In the genomic region with DNA sequence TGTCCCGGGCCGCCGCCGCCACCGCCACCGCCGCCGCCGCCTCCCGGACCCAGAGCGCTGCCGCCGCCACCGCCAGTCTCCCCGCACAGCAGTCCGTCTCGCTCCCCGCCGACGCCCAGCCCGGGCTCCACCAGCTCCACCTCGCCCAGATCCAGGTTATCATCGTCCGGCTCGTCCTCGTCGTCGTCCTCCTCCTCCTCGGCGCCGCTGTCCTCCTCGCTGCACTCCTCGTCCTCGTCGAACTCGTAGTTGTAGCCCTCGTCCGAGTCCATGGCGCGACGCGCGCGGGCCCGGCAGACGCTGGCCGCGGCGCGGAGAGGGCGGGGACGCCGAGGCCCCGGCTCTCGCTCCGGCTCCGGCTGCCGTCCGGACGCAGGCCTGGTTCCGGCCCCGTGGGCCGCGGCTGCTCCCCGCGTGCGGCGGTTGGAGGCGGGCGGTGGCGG, we compare ENCODE assay signal across 8 mouse cellular contexts. TPM values are rescaled to one million over a fixed set of nuclear protein-coding genes. Genes with fewer than 3 reads are reported as not detected.
DNase-seq lines count a peak whose midpoint lies in the region; ATAC-seq and TF ChIP-seq lines count a peak whose summit lies in the region.

No protein-coding gene starts in this region.

- no peak for TF ChIP-seq EP300 in MEL (IDR thresholded peaks at IDR 0.05; ENCODE audit: low read depth in 1 of 2, low read length in 2 of 2)

- peak; percentile 68 for DNase-seq in kidney, postnatal 0 days (ENCODE audit: low spot score)
- no peak for DNase-seq in kidney, postnatal 4 days
- no peak for DNase-seq in MEL (ENCODE audit: low read depth, low spot score)
- DNase-seq in Muller cell, postnatal 12 days (ENCODE audit: inconsistent ontology term): no peak
- no peak for DNase-seq in cerebellum, postnatal 14 days

- H3K9me3 ChIP-seq in kidney, postnatal 0 days (replicated peaks; ENCODE audit: low read length): no peaks in the 10 kb centered on the region
- no peaks in the 10 kb centered on the region for H3K9me3 ChIP-seq in MEL (replicated peaks; ENCODE audit: insufficient read depth, low read length)
- no peaks in the 10 kb centered on the region for H3K9me3 ChIP-seq in embryonic facial prominence, embryonic 15.5 days (replicated peaks)
- H3K9me3 ChIP-seq in limb, embryonic 12.5 days: no peaks in the 10 kb centered on the region
- no peaks in the 10 kb centered on the region for H3K9me3 ChIP-seq in neural tube, embryonic 12.5 days

- H3K27ac ChIP-seq in kidney, postnatal 0 days: peak overlapping the region; percentile 99
- peak overlapping the region; percentile 69 for H3K27ac ChIP-seq in MEL (ENCODE audit: control insufficient read depth, low read depth, low read length)
- H3K27ac ChIP-seq in embryonic facial prominence, embryonic 15.5 days (replicated peaks): peak overlapping the region; percentile 98
- peak overlapping the region; percentile 100 for H3K27ac ChIP-seq in limb, embryonic 12.5 days
- H3K27ac ChIP-seq in neural tube, embryonic 12.5 days: peak overlapping the region; percentile 99

- TF ChIP-seq POLR2A in MEL (IDR thresholded peaks at IDR 0.05; ENCODE audit: control insufficient read depth in 1 of 2, insufficient read depth in 1 of 2, low read depth in 1 of 2, low read length in 2 of 2, poor library complexity in 1 of 2): no peak; a peak in 1 of 4 replicates

- peak overlapping the region; percentile 97 for H3K9ac ChIP-seq in kidney, postnatal 0 days (ENCODE audit: low read depth, low read length)
- peak overlapping the region; percentile 94 for H3K9ac ChIP-seq in MEL (ENCODE audit: control insufficient read depth, low read depth, low read length, poor library complexity, severe bottlenecking)
- H3K9ac ChIP-seq in embryonic facial prominence, embryonic 15.5 days: peak overlapping the region; percentile 90
- H3K9ac ChIP-seq in limb, embryonic 12.5 days (replicated peaks): peak overlapping the region; percentile 99
- peak overlapping the region; percentile 98 for H3K9ac ChIP-seq in neural tube, embryonic 12.5 days

- peaks cover 42% of the 10 kb centered on the region for H3K79me2 ChIP-seq in MEL (ENCODE audit: control insufficient read depth, insufficient read depth, low read length, poor library complexity)

- no peaks in the 10 kb centered on the region for H3K36me3 ChIP-seq in kidney, postnatal 0 days (ENCODE audit: insufficient read depth, low read length)
- H3K36me3 ChIP-seq in MEL (ENCODE audit: control insufficient read depth in 1 of 2, insufficient read depth in 2 of 2, low read length in 2 of 2): peaks cover 0 to 26% of the 10 kb centered on the region in 2 experiments; a peak in 3 of 4 replicates
- no peaks in the 10 kb centered on the region for H3K36me3 ChIP-seq in embryonic facial prominence, embryonic 15.5 days
- 0 out of 2 replicates have a peak, but pooled peaks cover 12% of the 10 kb centered on the region for H3K36me3 ChIP-seq in limb, embryonic 12.5 days
- H3K36me3 ChIP-seq in neural tube, embryonic 12.5 days: no peaks in the 10 kb centered on the region

- H3K27me3 ChIP-seq in kidney, postnatal 0 days (ENCODE audit: insufficient read depth, low read length): no peaks in the 10 kb centered on the region
- no peaks in the 10 kb centered on the region for H3K27me3 ChIP-seq in MEL (ENCODE audit: control insufficient read depth in 1 of 2, insufficient read depth in 2 of 2, low read length in 2 of 2)
- H3K27me3 ChIP-seq in embryonic facial prominence, embryonic 15.5 days: no peaks in the 10 kb centered on the region
- no peaks in the 10 kb centered on the region for H3K27me3 ChIP-seq in limb, embryonic 12.5 days
- H3K27me3 ChIP-seq in neural tube, embryonic 12.5 days (replicated peaks): no peaks in the 10 kb centered on the region

- under 1% methylated on average over 58 of the region's 71 CpGs for WGBS in kidney, postnatal 0 days
- under 1% methylated on average over 69 of the region's 71 CpGs for WGBS in embryonic facial prominence, embryonic 15.5 days
- WGBS in limb, embryonic 12.5 days: under 1% methylated on average over 51 of the region's 71 CpGs
- under 1% methylated on average over 61 of the region's 71 CpGs for WGBS in neural tube, embryonic 12.5 days

- TF ChIP-seq RAD21 in MEL (IDR thresholded peaks at IDR 0.05; ENCODE audit: low read depth, low read length): no peak

- TF ChIP-seq CTCF in kidney, postnatal 0 days (IDR thresholded peaks at IDR 0.05; ENCODE audit: low read depth): no peak
- no peak for TF ChIP-seq CTCF in MEL (IDR thresholded peaks at IDR 0.05 in 2 of 3, conservative IDR thresholded peaks at IDR 0.05 in 1 of 3; ENCODE audit: control insufficient read depth in 1 of 3, insufficient read depth in 1 of 3, low read depth in 2 of 3, low read length in 3 of 3, poor library complexity in 1 of 3, severe bottlenecking in 1 of 3)

- H3K4me2 ChIP-seq in kidney, postnatal 0 days (ENCODE audit: low read length): peak overlapping the region; percentile 70
- H3K4me2 ChIP-seq in embryonic facial prominence, embryonic 15.5 days (replicated peaks): peak overlapping the region; percentile 64
- H3K4me2 ChIP-seq in limb, embryonic 12.5 days: peak overlapping the region; percentile 87
- peak overlapping the region; percentile 88 for H3K4me2 ChIP-seq in neural tube, embryonic 12.5 days (replicated peaks)

- H3K4me1 ChIP-seq in kidney, postnatal 0 days (replicated peaks; ENCODE audit: insufficient read depth, low read length): no peaks in the 10 kb centered on the region; the same call in 1 of the 2 replicates
- H3K4me1 ChIP-seq in MEL (ENCODE audit: control insufficient read depth in 1 of 2, insufficient read depth in 2 of 2, low read length in 2 of 2): peaks cover 2 to 5% of the 10 kb centered on the region in 2 experiments
- peaks cover 5% of the 10 kb centered on the region; the same call in 1 of the 2 replicates for H3K4me1 ChIP-seq in embryonic facial prominence, embryonic 15.5 days
- H3K4me1 ChIP-seq in limb, embryonic 12.5 days (replicated peaks): peaks cover 10% of the 10 kb centered on the region; the same call in 1 of the 2 replicates
- peaks cover 11% of the 10 kb centered on the region for H3K4me1 ChIP-seq in neural tube, embryonic 12.5 days

- peak; percentile 76 for ATAC-seq in kidney, postnatal 0 days (replicated peaks; ENCODE audit: low FRiP score, low read depth)
- ATAC-seq in embryonic facial prominence, embryonic 15.5 days (ENCODE audit: insufficient number of reproducible peaks, low FRiP score, low TSS enrichment, low read depth): peak; percentile 81
- ATAC-seq in limb, embryonic 12.5 days (ENCODE audit: insufficient number of reproducible peaks, insufficient read depth, low FRiP score, low TSS enrichment, low read depth): peak; percentile 67
- peak; percentile 78 for ATAC-seq in neural tube, embryonic 12.5 days (ENCODE audit: low FRiP score, low read depth)

- peak overlapping the region; percentile 89 for H3K4me3 ChIP-seq in kidney, postnatal 0 days (replicated peaks; ENCODE audit: low read depth, low read length)
- H3K4me3 ChIP-seq in MEL (ENCODE audit: control insufficient read depth in 1 of 2, insufficient read depth in 1 of 2, low read depth in 2 of 2, low read length in 2 of 2): peak overlapping the region; percentile 76 to 94
- peak overlapping the region; percentile 98 for H3K4me3 ChIP-seq in embryonic facial prominence, embryonic 15.5 days (replicated peaks)
- peak overlapping the region; percentile 99 for H3K4me3 ChIP-seq in limb, embryonic 12.5 days (replicated peaks)
- H3K4me3 ChIP-seq in neural tube, embryonic 12.5 days: peak overlapping the region; percentile 96

TF ChIP-seq in MEL, 35 proteins besides CTCF, POLR2A, EP300 and RAD21:
- TF ChIP-seq GATA1 (IDR thresholded peaks at IDR 0.05; ENCODE audit: low read depth, low read length): no peak
- peak; percentile 94; the same call in 1 of the 2 replicates for TF ChIP-seq UBTF (IDR thresholded peaks at IDR 0.05; ENCODE audit: borderline replicate concordance, insufficient read depth, low read depth, low read length)
- no peak for TF ChIP-seq JUND (IDR thresholded peaks at IDR 0.05; ENCODE audit: low read depth, low read length)
- TF ChIP-seq MYC (IDR thresholded peaks at IDR 0.05; ENCODE audit: low read depth, low read length): no peak
- TF ChIP-seq ZNF384 (IDR thresholded peaks at IDR 0.05; ENCODE audit: low read depth, low read length): no peak
- peak; percentile 35 for TF ChIP-seq SIN3A (IDR thresholded peaks at IDR 0.05; ENCODE audit: low read length)
- TF ChIP-seq MAFK (IDR thresholded peaks at IDR 0.05; ENCODE audit: borderline replicate concordance, low read depth, low read length): no peak
- TF ChIP-seq CHD2 (IDR thresholded peaks at IDR 0.05; ENCODE audit: low read length): no peak

RNA-seq across cellular contexts. Expression of a gene that starts 0.3 kb away (rescaled TPM):
- polyA plus RNA-seq in kidney, postnatal 0 days (2015; fragmentation: Nextera tagmentation; extraction: Ambion mirVana): 9.6 and 10.1 TPM in 2 replicates
- 46.5 and 47.6 TPM in 2 replicates for total RNA-seq in MEL (2012; rRNA removed)
- 10 to 100 TPM; 48.4 to 60.4 TPM for polyA plus RNA-seq in MEL (2012; ENCODE audit: insufficient read depth in 1 of 2, insufficient read length in 2 of 2, low read depth in 1 of 2, low replicate concordance in 2 of 2, missing spikeins in 1 of 2)
- polyA plus RNA-seq in embryonic facial prominence, embryonic 15.5 days (2015; fragmentation: Nextera tagmentation; extraction: Ambion mirVana): 14.5 and 15.0 TPM in 2 replicates
- 23.8 and 25.3 TPM in 2 replicates for polyA plus RNA-seq in limb, embryonic 12.5 days (2016; fragmentation: Nextera tagmentation; extraction: Ambion mirVana)
- polyA plus RNA-seq in neural tube, embryonic 12.5 days (2016; fragmentation: Nextera tagmentation; extraction: Ambion mirVana): 27.1 and 32.6 TPM in 2 replicates

RNA-seq across cellular contexts. Expression of a gene that starts 53.2 kb away (rescaled TPM):
- 57.0 and 62.7 TPM in 2 replicates for polyA plus RNA-seq in kidney, postnatal 0 days (2015; fragmentation: Nextera tagmentation; extraction: Ambion mirVana)
- 38.0 and 44.3 TPM in 2 replicates for total RNA-seq in MEL (2012; rRNA removed)
- polyA plus RNA-seq in MEL (2012; ENCODE audit: insufficient read depth in 1 of 2, insufficient read length in 2 of 2, low read depth in 1 of 2, low replicate concordance in 2 of 2, missing spikeins in 1 of 2): 10 to 100 TPM in 1 of 2 experiments, not detected in 1; 54.0 TPM
- 91.5 and 92.2 TPM in 2 replicates for polyA plus RNA-seq in embryonic facial prominence, embryonic 15.5 days (2015; fragmentation: Nextera tagmentation; extraction: Ambion mirVana)
- 49.7 and 53.0 TPM in 2 replicates for polyA plus RNA-seq in limb, embryonic 12.5 days (2016; fragmentation: Nextera tagmentation; extraction: Ambion mirVana)
- 49.0 and 53.0 TPM in 2 replicates for polyA plus RNA-seq in neural tube, embryonic 12.5 days (2016; fragmentation: Nextera tagmentation; extraction: Ambion mirVana)

RNA-seq across cellular contexts. Expression of a gene that starts 53.5 kb away (rescaled TPM):
- 0.11 TPM in 1 of 2 replicates, not detected in the other for polyA plus RNA-seq in kidney, postnatal 0 days (2015; fragmentation: Nextera tagmentation; extraction: Ambion mirVana)
- 0.23 and 0.50 TPM in 2 replicates for total RNA-seq in MEL (2012; rRNA removed)
- polyA plus RNA-seq in MEL (2012; ENCODE audit: insufficient read depth in 1 of 2, insufficient read length in 2 of 2, low read depth in 1 of 2, low replicate concordance in 2 of 2, missing spikeins in 1 of 2): not detected
- polyA plus RNA-seq in embryonic facial prominence, embryonic 15.5 days (2015; fragmentation: Nextera tagmentation; extraction: Ambion mirVana): 0.30 TPM in 1 of 2 replicates, not detected in the other
- 0.19 TPM in 1 of 2 replicates, not detected in the other for polyA plus RNA-seq in limb, embryonic 12.5 days (2016; fragmentation: Nextera tagmentation; extraction: Ambion mirVana)
- 0.18 TPM in 1 of 2 replicates, not detected in the other for polyA plus RNA-seq in neural tube, embryonic 12.5 days (2016; fragmentation: Nextera tagmentation; extraction: Ambion mirVana)
